Mouse (Mus musculus) heart, postnatal 0 days (tissue): ENCODE measurements around the gene Gm49337. TPM values are rescaled to one million over a fixed set of nuclear protein-coding genes. Genes with fewer than 3 reads are reported as not detected.
"Not testable (repeated sequence)": the region's sequence is repeated elsewhere in the genome, so short reads cannot be mapped to it uniquely, and the experiment has no call there.

Experiments
- ATAC-seq: fragments of 200-750 bp; cut with Nextera tagmentation; 2 replicates; pipeline ENCODE4 v1.8.0; 2017; ENCODE audit warnings: low read depth, moderate number of reproducible peaks, moderate library complexity; ENCODE audit not compliant: insufficient read depth
- DNase-seq: peaks from one replicate; pipeline ENCODE4 v3.0.0-alpha.2; 2016; ENCODE audit warnings: low spot score
- H3K27ac ChIP-seq: fragments of 300-500 bp; sonication (generic); 2 replicates; pipeline ENCODE4 v1.5.1; 2014; ENCODE audit warnings: low read depth, mild to moderate bottlenecking
- H3K27me3 ChIP-seq: fragments of 300-500 bp; sonication (generic); 2 replicates; pipeline ENCODE4 v1.6.1; 2014; ENCODE audit warnings: low read length, mixed read lengths; ENCODE audit not compliant: control insufficient read depth, insufficient read depth
- H3K36me3 ChIP-seq: fragments of 300-500 bp; sonication (generic); replicated peaks from 2 replicates; pipeline ENCODE4 v1.6.1; 2014; ENCODE audit warnings: low read length, mixed read lengths; ENCODE audit not compliant: control insufficient read depth, insufficient read depth
- H3K4me1 ChIP-seq: fragments of 300-500 bp; sonication (generic); 2 replicates; pipeline ENCODE4 v1.6.1; 2014; ENCODE audit warnings: antibody characterized with exemption; ENCODE audit not compliant: control insufficient read depth, insufficient read depth
- H3K4me2 ChIP-seq: fragments of 300-500 bp; sonication (generic); 2 replicates; pipeline ENCODE4 v1.6.1; 2014; ENCODE audit warnings: low read depth, mild to moderate bottlenecking, low read length, moderate library complexity
- H3K4me3 ChIP-seq: fragments of 300-500 bp; sonication (generic); 2 replicates; pipeline ENCODE4 v1.5.1; 2014; ENCODE audit warnings: low read depth, low read length
- H3K9ac ChIP-seq: fragments of 300-500 bp; sonication (generic); replicated peaks from 2 replicates; pipeline ENCODE4 v1.6.1; 2014; ENCODE audit warnings: low read depth, low read length, mixed read lengths
- H3K9me3 ChIP-seq: fragments of 300-500 bp; sonication (generic); replicated peaks from 2 replicates; pipeline ENCODE4 v1.6.1; 2016; ENCODE audit warnings: low read length; ENCODE audit not compliant: control insufficient read depth
- CTCF ChIP-seq: IDR thresholded peaks from 2 replicates; pipeline ENCODE4 v1.5.1; 2016; ENCODE audit warnings: antibody characterized with exemption, control low read depth, low read depth
- EP300 ChIP-seq: IDR thresholded peaks from 2 replicates; pipeline ENCODE4 v1.6.1; 2016; ENCODE audit warnings: antibody characterized with exemption, low read depth
- WGBS: fragments of 180-500 bp; shearing (Covaris S2); extraction: QIAGEN DNeasy Blood & Tissue Kit; methylation state at CpG from one replicate; pipeline ENCODE4 v1.1.7; 2014; 5-methylcytosine and 5-hydroxymethylcytosine counted together
- polyA plus RNA-seq: library from polyadenylated mRNA; unstranded; fragments of >200 nt; fragmentation: Nextera tagmentation; extraction: Ambion mirVana; gene quantifications from 2 replicates; pipeline ENCODE4 v1.2.1, GENCODE M21; 2015
- total RNA-seq: library from RNA; depleted of rRNA; stranded (reverse); fragments of >200 nt; gene quantifications from 2 replicates; pipeline ENCODE4 v1.2.3, GENCODE M21; 2014; ENCODE audit warnings: low replicate concordance

Gm49337 gene
- total and polyA plus RNA-seq, 2 experiments from 2014 or later: not detected

- ATAC-seq: no peak
- Histone ChIP-seq H3K4me3 (no peak overlapping the region), H3K36me3 (no peaks in the 10 kb centered on the region), H3K9me3 (no peaks in the 10 kb centered on the region), H3K4me2 (no peak overlapping the region), H3K4me1 (peaks cover 8% of the 10 kb centered on the region; the same call in 1 of the 2 replicates), H3K27me3 (no peaks in the 10 kb centered on the region), H3K27ac (no peak overlapping the region), H3K9ac (no peak overlapping the region)
- 74% methylated on average over 2 of the region's 2 CpGs for WGBS
- DNase-seq: no peak
- TF ChIP-seq CTCF: no peak
- TF ChIP-seq EP300: no peak
Observed at GRCm38 (mm10) chr4:116215895-116216605, 42.9 kb downstream of the Gm49337 start.

- peaks cover 8% of the 10 kb centered on the region; the same call in 1 of the 2 replicates for H3K4me1 ChIP-seq
- peak; percentile 75 for DNase-seq
- no peaks in the 10 kb centered on the region for H3K27me3 ChIP-seq
- no peaks in the 10 kb centered on the region for H3K36me3 ChIP-seq
- no peak for ATAC-seq
- no peak for TF ChIP-seq CTCF
- no peak for TF ChIP-seq EP300
- 15% methylated on average over 2 of the region's 2 CpGs for WGBS
- H3K27ac ChIP-seq: no peak overlapping the region
- H3K4me3 ChIP-seq: no peak overlapping the region
- no peak overlapping the region for H3K9ac ChIP-seq
- H3K4me2 ChIP-seq: no peak overlapping the region
- H3K9me3 ChIP-seq: no peaks in the 10 kb centered on the region
Observed at GRCm38 (mm10) chr4:116217046-116217445, 43.9 kb downstream of the Gm49337 start.

- not testable (repeated sequence) for H3K4me2 ChIP-seq, H3K27ac ChIP-seq, H3K9me3 ChIP-seq, H3K27me3 ChIP-seq, H3K4me1 ChIP-seq, DNase-seq, H3K9ac ChIP-seq, H3K4me3 ChIP-seq, ATAC-seq, H3K36me3 ChIP-seq
- 85% methylated on average over 1 of the region's 1 CpGs for WGBS
Observed at GRCm38 (mm10) chr4:116217661-116218060, 44.5 kb downstream of the Gm49337 start.

GRCm38 (mm10) chr4:116219056-116219455 lies 45.9 kb downstream of the Gm49337 start:
- no peak for ATAC-seq
- Histone ChIP-seq H3K27ac (no peak overlapping the region), H3K9me3 (no peaks in the 10 kb centered on the region)

GRCm38 (mm10) chr4:116220071-116220650 lies 47.0 kb downstream of the Gm49337 start:
- peak; percentile 43 for DNase-seq
- Histone ChIP-seq H3K4me2 (peak overlapping the region; percentile 87), H3K4me1 (peaks cover 10% of the 10 kb centered on the region; the same call in 1 of the 2 replicates), H3K4me3 (peak overlapping the region; percentile 91), H3K9ac (peak overlapping the region; percentile 88), H3K36me3 (no peaks in the 10 kb centered on the region), H3K27ac (peak overlapping the region; percentile 100), H3K27me3 (no peaks in the 10 kb centered on the region), H3K9me3 (no peaks in the 10 kb centered on the region)
- no peak for TF ChIP-seq EP300
- no peak for TF ChIP-seq CTCF
- 17% methylated on average over 6 of the region's 6 CpGs for WGBS
- ATAC-seq: no peak

More at GRCm38 (mm10) chr4:116219056-116219455, 45.9 kb downstream of the Gm49337 start:
- H3K4me1 ChIP-seq: peaks cover 10% of the 10 kb centered on the region; the same call in 1 of the 2 replicates
- no peak for DNase-seq
- H3K4me2 ChIP-seq: no peak overlapping the region
- 77% methylated on average over 1 of the region's 1 CpGs for WGBS
- no peak for TF ChIP-seq EP300
- no peak for TF ChIP-seq CTCF
- no peak overlapping the region for H3K4me3 ChIP-seq
- H3K9ac ChIP-seq: no peak overlapping the region
- H3K27me3 ChIP-seq: no peaks in the 10 kb centered on the region
- no peaks in the 10 kb centered on the region for H3K36me3 ChIP-seq

- H3K9ac ChIP-seq: peak overlapping the region; percentile 88
Observed at GRCm38 (mm10) chr4:116220780-116221139, 47.6 kb downstream of the Gm49337 start.

More at GRCm38 (mm10) chr4:116220780-116221139, 47.6 kb downstream of the Gm49337 start:
- ATAC-seq (peak; percentile 54), DNase-seq (no peak)
- Histone ChIP-seq H3K4me2 (peak overlapping the region; percentile 87), H3K4me3 (peak overlapping the region; percentile 91), H3K4me1 (peaks cover 10% of the 10 kb centered on the region; the same call in 1 of the 2 replicates), H3K9me3 (no peaks in the 10 kb centered on the region), H3K27ac (peak overlapping the region; percentile 100), H3K27me3 (no peaks in the 10 kb centered on the region), H3K36me3 (no peaks in the 10 kb centered on the region)
- 0% methylated on average over 23 of the region's 26 CpGs for WGBS
- TF ChIP-seq CTCF: no peak
- TF ChIP-seq EP300: no peak; the same call in 1 of the 2 replicates
